Mouse (Mus musculus) macrophage (primary cell): ENCODE measurements around the gene Agpat1. TPM values are rescaled to one million over a fixed set of nuclear protein-coding genes. Genes with fewer than 3 reads are reported as not detected.

ENCODE experiments used
- H3K27ac ChIP-seq: fragments of 350-480 bp; formaldehyde crosslinking; 2 replicates; pipeline ENCODE4 v1.9.0; 2021
- H3K36me3 ChIP-seq: fragments of 350-480 bp; formaldehyde crosslinking; 2 replicates; pipeline ENCODE4 v1.9.0; 2021; ENCODE audit errors: inconsistent target
- H3K4me3 ChIP-seq: fragments of 350-480 bp; formaldehyde crosslinking; 2 replicates; pipeline ENCODE4 v1.9.0; 2021; ENCODE audit errors: inconsistent target
- H3K79me2 ChIP-seq: fragments of 350-480 bp; formaldehyde crosslinking; 2 replicates; pipeline ENCODE4 v1.9.0; 2021; ENCODE audit errors: inconsistent target
- WGBS: methylation state at CpG from one replicate; pipeline ENCODE4 v1.1.7; 2026; ENCODE audit warnings: inconsistent platforms; ENCODE audit not compliant: missing documents; 5-methylcytosine and 5-hydroxymethylcytosine counted together
- polyA plus RNA-seq: library from polyadenylated mRNA; stranded (reverse); fragments of 250-400 nt; gene quantifications from 3 replicates; pipeline ENCODE4 v1.2.4, GENCODE M21; 2018; ENCODE audit warnings: inconsistent platforms
- total RNA-seq, 78 experiments: library from RNA; depleted of rRNA; stranded (reverse); fragments of 250-400 nt; gene quantifications; 1 replicate in 9 of 78; 2 replicates in 24 of 78; 3 replicates in 43 of 78; 4 replicates in 2 of 78; pipeline ENCODE4 v1.2.4; 2018; ENCODE audit warnings: inconsistent platforms in 56 of 78

Agpat1 gene
- 10 to 100 TPM; 23.6 to 67.0 (median 37.8) TPM for total RNA-seq (2018; cell fraction: chromatin; rRNA removed)
- total RNA-seq (2018; cell fraction: cytosol; rRNA removed), result 100 to 1,000 TPM in 3 of 26 experiments, 10 to 100 TPM in 23; 62.1 to 103 (median 87.3) TPM
- 10 to 100 TPM; 52.2 to 90.0 (median 71.3) TPM for total RNA-seq (2018; cell fraction: nucleus; rRNA removed)
- polyA plus RNA-seq, result 67.5 to 77.3 TPM (median 76.0 TPM) in 3 replicates

DNA sequence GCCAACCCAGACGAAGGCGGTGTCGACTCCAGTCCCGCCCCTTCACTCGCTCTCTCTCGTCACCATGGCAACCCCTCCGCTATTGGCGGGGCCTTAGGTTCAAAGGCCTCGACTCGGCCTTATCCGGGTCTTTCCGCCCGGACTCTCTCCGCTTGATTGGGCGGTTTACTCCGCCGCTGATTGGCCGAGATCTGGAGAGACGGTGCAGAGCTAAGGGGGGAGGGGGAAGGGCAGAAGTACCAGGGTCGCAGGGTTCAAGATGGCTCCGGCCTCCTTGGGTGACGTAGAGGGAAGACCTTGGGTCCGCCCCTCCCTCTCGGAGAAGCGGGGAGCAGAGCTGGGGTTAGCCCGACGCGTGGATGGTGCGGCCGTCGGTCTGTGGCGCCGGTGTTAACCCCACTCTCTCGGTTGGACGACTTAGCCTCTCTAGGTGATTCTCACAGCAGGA, at the start of gene Agpat1:
Gene Agpat1 (plus strand): TSS at position 202 of the 448 bp plus-strand sequence.
- no peaks in the 10 kb centered on the region for H3K36me3 ChIP-seq
- H3K79me2 ChIP-seq, result peaks cover 49% of the 10 kb centered on the region
- 1% methylated on average over 31 of the region's 35 CpGs for WGBS
- H3K4me3 ChIP-seq, result peak within 1 kb of the TSS; percentile 86
- peak within 1 kb of the TSS; percentile 85 for H3K27ac ChIP-seq

GRCm38 (mm10) chr17:34555483-34555882, 48.6 kb upstream of the Agpat1 start:
- Histone ChIP-seq H3K79me2 (no peaks in the 10 kb centered on the region), H3K4me3 (no peak overlapping the region), H3K36me3 (no peaks in the 10 kb centered on the region), H3K27ac (peak overlapping the region; percentile 71)
- 20% methylated on average over 5 of the region's 5 CpGs for WGBS

DNA sequence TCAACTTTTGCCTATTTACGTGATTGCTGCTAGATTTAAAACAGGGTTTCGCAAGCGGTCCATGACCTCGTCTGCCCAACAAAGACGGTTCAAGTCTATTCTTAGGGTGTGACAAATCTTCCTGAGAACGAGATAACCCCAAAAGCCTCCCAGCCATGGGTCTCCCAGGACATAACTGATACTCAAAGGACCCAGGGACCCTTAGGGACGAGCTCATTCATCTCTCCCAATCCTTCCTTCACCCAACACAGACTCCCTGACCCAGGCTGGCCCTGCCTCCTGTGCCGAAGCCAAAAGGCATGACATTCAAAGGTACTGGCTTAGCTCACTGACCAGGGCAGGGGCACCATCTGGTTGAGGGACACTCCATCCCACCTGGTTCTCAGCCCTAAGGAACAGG, 47.7 kb upstream of the Agpat1 start:
- Histone ChIP-seq H3K4me3 (no peak overlapping the region), H3K27ac (peak overlapping the region; percentile 71), H3K79me2 (no peaks in the 10 kb centered on the region), H3K36me3 (no peaks in the 10 kb centered on the region)
- 44% methylated on average over 8 of the region's 8 CpGs for WGBS

DNA sequence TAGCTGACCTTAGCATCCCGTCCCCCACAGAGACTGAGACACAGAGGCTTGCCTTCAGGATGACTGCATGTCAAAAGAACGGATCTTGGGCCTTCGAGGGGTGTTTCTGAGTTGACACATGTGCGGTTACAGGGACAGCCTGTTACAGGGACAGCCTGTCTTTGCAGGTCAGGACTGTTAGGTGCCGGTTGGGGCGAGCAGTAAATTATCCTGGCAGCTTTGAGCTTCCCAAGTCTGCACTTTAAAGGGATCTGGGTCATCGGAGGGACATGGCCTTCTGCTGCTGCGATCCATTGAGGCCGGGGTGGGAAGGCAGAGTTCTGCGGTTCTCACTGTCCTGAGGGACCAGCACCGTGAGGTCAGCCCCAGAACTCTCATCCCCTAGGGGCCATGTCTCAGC, 46.7 kb upstream of the Agpat1 start:
- H3K79me2 ChIP-seq, result no peaks in the 10 kb centered on the region
- 90% methylated on average over 10 of the region's 11 CpGs for WGBS

DNA sequence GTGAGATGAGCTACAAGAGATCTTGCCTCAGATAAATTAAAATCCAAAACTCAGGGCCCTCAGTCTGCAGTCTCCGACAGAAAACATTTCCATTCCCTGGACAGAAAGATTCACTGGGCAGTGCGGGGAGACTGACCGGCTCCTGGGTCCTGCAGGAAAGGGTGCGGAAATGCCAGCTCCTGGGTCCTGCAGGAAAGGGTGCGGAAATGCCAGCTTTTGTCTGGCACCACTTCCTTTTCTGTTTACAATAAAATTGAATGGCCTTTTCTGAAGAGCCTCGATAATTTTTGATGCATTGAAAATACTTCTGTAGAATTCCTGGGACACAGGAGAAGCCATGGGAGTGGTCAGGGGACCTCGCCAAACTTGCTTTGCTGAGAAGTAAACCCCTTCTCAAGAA, 44.9 kb upstream of the Agpat1 start:
- WGBS, result 88% methylated on average over 7 of the region's 7 CpGs
- Histone ChIP-seq H3K79me2 (no peaks in the 10 kb centered on the region), H3K4me3 (no peak overlapping the region), H3K36me3 (no peaks in the 10 kb centered on the region), H3K27ac (no peak overlapping the region)

More for the DNA sequence above, 46.7 kb upstream of the Agpat1 start:
- Histone ChIP-seq H3K4me3 (no peak overlapping the region), H3K27ac (peak overlapping the region; percentile 71), H3K36me3 (no peaks in the 10 kb centered on the region)

DNA sequence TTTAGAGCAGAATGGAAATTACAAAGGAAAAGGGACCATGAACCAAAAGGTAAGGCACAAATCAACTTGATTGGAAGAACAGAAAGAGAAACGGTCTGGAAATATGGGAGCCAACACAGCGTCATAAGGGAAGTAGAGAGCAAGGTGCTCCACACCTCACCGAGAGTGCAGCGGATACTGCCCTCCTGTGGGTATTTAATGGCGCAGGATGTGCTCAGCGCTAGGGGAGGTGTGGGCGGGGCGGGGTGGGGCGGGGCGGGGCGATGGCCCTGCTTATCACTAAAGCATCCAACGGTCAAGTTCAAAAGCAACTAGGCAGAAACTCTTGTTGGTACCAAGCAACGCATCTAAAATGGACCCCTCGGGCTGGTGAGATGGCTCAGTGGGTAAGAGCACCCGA, 44.2 kb upstream of the Agpat1 start:
- Histone ChIP-seq H3K27ac (no peak overlapping the region), H3K36me3 (no peaks in the 10 kb centered on the region), H3K4me3 (no peak overlapping the region), H3K79me2 (no peaks in the 10 kb centered on the region)
- WGBS, result 80% methylated on average over 4 of the region's 15 CpGs

DNA sequence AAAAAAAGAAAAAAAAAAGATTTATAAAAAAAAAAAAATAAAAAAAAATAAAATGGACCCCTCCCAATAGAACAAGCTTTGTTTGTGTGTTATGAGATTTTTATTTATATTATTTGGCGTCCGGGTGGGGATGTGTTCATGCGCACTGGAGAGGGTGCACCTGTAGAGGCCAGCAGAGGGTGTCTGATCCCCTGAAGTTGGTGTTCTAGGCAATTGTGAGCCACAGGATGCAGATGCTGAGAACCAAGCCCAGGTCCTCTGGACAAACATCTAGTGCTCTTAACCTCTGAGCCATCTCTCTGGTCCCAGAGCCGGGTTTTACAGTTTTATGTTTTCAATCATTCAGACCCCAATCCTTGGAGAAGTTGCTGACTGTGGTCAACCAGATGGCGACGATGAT, 43.6 kb upstream of the Agpat1 start:
- WGBS, result 81% methylated on average over 6 of the region's 6 CpGs
- H3K4me3 ChIP-seq, result no peak overlapping the region
- H3K27ac ChIP-seq, result no peak overlapping the region
- H3K36me3 ChIP-seq, result no peaks in the 10 kb centered on the region
- H3K79me2 ChIP-seq, result no peaks in the 10 kb centered on the region

DNA sequence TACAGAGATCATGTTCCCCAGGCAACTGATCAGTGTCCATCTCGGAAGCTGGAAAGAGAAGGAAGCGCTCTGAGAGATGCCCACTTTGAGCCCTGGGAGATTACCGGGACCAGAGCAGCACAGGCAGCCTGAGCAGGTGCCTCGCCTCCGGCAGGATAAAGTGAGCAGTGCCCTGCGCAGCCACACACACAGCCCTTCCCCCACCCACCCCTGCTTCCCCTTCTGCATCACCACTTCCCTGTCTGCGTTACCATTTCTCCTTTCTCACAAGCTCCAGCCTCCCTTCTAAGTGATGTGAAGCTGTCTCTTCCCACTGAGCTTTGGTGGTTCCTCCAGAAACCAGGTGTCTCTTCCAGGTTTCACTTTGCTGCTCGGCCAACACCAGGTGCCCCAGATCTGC, 42.9 kb upstream of the Agpat1 start:
- 3% methylated on average over 8 of the region's 8 CpGs for WGBS
- Histone ChIP-seq H3K36me3 (no peaks in the 10 kb centered on the region), H3K4me3 (no peak overlapping the region), H3K79me2 (no peaks in the 10 kb centered on the region), H3K27ac (0 out of 2 replicates have a peak overlapping the region, but pooled peaks have one; percentile 12)

DNA sequence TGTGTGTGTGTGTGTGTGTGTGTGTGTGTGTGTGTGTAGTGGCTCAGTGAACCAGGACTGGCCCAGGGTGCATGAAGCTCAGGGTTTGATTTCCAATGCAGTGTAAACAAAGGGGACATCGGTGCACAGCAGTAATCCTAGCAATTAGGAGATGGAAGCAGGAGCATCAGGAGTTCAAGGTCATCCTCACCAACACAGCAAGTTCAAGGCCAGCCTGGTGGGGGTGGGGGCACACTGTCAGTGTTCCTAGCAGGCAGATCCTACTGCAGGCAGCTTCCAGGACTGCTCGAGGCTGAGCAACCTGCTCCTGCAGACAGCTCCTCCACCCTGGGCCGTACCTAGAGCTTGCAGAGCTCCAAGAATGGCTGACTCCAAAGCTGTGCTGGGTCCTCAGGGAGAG, 41.5 kb upstream of the Agpat1 start:
- WGBS, result 95% methylated on average over 3 of the region's 3 CpGs
- Histone ChIP-seq H3K79me2 (no peaks in the 10 kb centered on the region), H3K36me3 (no peaks in the 10 kb centered on the region), H3K4me3 (no peak overlapping the region), H3K27ac (no peak overlapping the region)

GRCm38 (mm10) chr17:34563354-34563753, 40.7 kb upstream of the Agpat1 start:
- H3K79me2 ChIP-seq, result no peaks in the 10 kb centered on the region
- H3K36me3 ChIP-seq, result no peaks in the 10 kb centered on the region
- no peak overlapping the region for H3K4me3 ChIP-seq
- WGBS, result 95% methylated on average over 11 of the region's 11 CpGs
- no peak overlapping the region for H3K27ac ChIP-seq

- Histone ChIP-seq H3K79me2 (no peaks in the 10 kb centered on the region), H3K27ac (no peak within 1 kb of the TSS), H3K36me3 (no peaks in the 10 kb centered on the region), H3K4me3 (no peak within 1 kb of the TSS)
- 42% methylated on average over 6 of the region's 6 CpGs for WGBS
These were observed 40.0 kb upstream of the Agpat1 start, which contains the start of gene Notch4 for GRCm38 (mm10) chr17:34564003-34564421. Notch4 (plus strand) TSS chr17:34564268.

GRCm38 (mm10) chr17:34564796-34565195, 39.3 kb upstream of the Agpat1 start:
- 100% methylated on average over 1 of the region's 3 CpGs for WGBS
- H3K4me3 ChIP-seq, result no peak overlapping the region
- H3K36me3 ChIP-seq, result no peaks in the 10 kb centered on the region
- H3K27ac ChIP-seq, result no peak overlapping the region
- H3K79me2 ChIP-seq, result no peaks in the 10 kb centered on the region

DNA sequence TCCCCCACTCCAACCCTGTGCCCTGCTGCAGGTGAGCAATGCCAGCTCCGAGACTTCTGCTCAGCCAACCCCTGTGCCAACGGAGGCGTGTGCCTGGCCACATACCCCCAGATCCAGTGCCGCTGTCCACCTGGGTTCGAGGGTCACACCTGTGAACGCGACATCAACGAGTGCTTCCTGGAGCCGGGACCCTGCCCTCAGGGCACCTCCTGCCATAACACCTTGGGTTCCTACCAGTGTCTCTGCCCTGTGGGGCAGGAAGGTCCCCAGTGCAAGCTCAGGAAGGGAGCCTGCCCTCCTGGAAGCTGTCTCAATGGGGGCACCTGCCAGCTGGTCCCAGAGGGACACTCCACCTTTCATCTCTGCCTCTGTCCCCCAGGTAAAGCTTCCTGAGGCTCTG, 36.8 kb upstream of the Agpat1 start:
- 92% methylated on average over 9 of the region's 9 CpGs for WGBS
- Histone ChIP-seq H3K27ac (no peak overlapping the region), H3K79me2 (no peaks in the 10 kb centered on the region)

DNA sequence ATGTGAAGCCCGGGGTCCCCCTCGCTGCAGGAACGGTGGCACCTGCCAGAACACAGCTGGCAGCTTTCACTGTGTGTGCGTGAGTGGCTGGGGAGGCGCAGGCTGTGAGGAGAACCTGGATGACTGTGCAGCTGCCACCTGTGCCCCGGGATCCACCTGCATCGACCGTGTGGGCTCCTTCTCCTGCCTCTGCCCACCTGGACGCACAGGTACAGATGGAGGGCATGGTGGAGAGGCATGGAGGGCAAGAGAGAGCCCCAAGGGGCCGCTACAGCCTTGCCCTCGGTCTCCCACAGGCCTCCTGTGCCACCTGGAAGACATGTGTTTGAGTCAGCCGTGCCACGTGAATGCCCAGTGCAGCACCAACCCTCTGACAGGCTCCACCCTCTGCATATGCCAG, 35.6 kb upstream of the Agpat1 start:
- H3K36me3 ChIP-seq, result no peaks in the 10 kb centered on the region
- H3K27ac ChIP-seq, result no peak overlapping the region
- no peaks in the 10 kb centered on the region for H3K79me2 ChIP-seq
- no peak overlapping the region for H3K4me3 ChIP-seq
- 86% methylated on average over 13 of the region's 13 CpGs for WGBS

More for the DNA sequence above, 36.8 kb upstream of the Agpat1 start:
- Histone ChIP-seq H3K4me3 (no peak overlapping the region), H3K36me3 (no peaks in the 10 kb centered on the region)

GRCm38 (mm10) chr17:34569919-34570318, 34.1 kb upstream of the Agpat1 start:
- Histone ChIP-seq H3K4me3 (no peak overlapping the region), H3K79me2 (no peaks in the 10 kb centered on the region), H3K27ac (no peak overlapping the region), H3K36me3 (no peaks in the 10 kb centered on the region)
- 86% methylated on average over 4 of the region's 4 CpGs for WGBS

DNA sequence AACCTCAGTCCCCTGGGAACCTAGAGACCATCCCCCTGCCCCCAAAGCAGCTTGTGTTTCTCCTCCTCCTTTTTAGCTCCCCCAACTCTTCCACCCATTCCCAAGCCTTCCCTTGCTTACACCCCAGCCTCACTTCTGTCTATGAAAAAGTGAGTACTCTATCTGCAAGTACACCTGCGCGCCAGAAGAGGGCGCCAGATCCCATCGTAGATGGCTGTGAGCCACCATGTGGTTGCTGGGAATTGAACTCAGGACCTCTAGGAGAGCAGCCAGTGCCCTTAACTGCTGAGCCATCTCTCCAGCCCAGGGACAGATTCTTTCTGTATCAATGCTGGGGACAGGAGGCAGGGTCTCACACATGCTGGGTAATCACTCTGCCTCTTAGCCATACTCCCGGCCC, 32.2 kb upstream of the Agpat1 start:
- Histone ChIP-seq H3K79me2 (no peaks in the 10 kb centered on the region), H3K27ac (no peak overlapping the region), H3K36me3 (no peaks in the 10 kb centered on the region), H3K4me3 (no peak overlapping the region)
- 46% methylated on average over 5 of the region's 5 CpGs for WGBS
